Mouse (Mus musculus) retina, embryonic 14.5 days (tissue): ENCODE results near the gene Snx29.
"Not testable (repeated sequence)": the region's sequence is repeated elsewhere in the genome, so short reads cannot be mapped to it uniquely, and the experiment has no call there.

ENCODE experiments used
- DNase-seq: peaks from one replicate; pipeline ENCODE4 v3.0.0-alpha.2; 2015; ENCODE audit warnings: low spot score

The Snx29 gene

GRCm38 (mm10) chr16:11448696-11449095, 126.0 kb downstream of the Snx29 start:
- DNase-seq: not testable (repeated sequence)

GRCm38 (mm10) chr16:11449344-11449743, 126.6 kb downstream of the Snx29 start:
- no peak for DNase-seq

GRCm38 (mm10) chr16:11450626-11451025, 127.9 kb downstream of the Snx29 start:
- DNase-seq: peak; percentile 43

GRCm38 (mm10) chr16:11454871-11455270, 132.2 kb downstream of the Snx29 start:
- no peak for DNase-seq

- no peak for DNase-seq
Measured at GRCm38 (mm10) chr16:11455545-11456140, 132.9 kb downstream of the Snx29 start.

GRCm38 (mm10) chr16:11456141-11456645, 133.5 kb downstream of the Snx29 start:
- no peak for DNase-seq

GRCm38 (mm10) chr16:11457136-11457535, 134.4 kb downstream of the Snx29 start:
- DNase-seq: no peak

GRCm38 (mm10) chr16:11457609-11458350, 135.1 kb downstream of the Snx29 start:
- no peak for DNase-seq

GRCm38 (mm10) chr16:11460210-11460609, 137.5 kb downstream of the Snx29 start:
- no peak for DNase-seq

- no peak for DNase-seq
Measured at GRCm38 (mm10) chr16:11461612-11462011, 138.9 kb downstream of the Snx29 start.

- DNase-seq: peak; percentile 79
Measured at GRCm38 (mm10) chr16:11468533-11469179, 145.9 kb downstream of the Snx29 start.

GRCm38 (mm10) chr16:11469491-11469890, 146.8 kb downstream of the Snx29 start:
- DNase-seq: no peak

- DNase-seq: no peak
Measured at GRCm38 (mm10) chr16:11471246-11471645, 148.5 kb downstream of the Snx29 start.

- no peak for DNase-seq
Measured at GRCm38 (mm10) chr16:11472852-11473251, 150.1 kb downstream of the Snx29 start.

GRCm38 (mm10) chr16:11473474-11473873, 150.8 kb downstream of the Snx29 start:
- DNase-seq: no peak

GRCm38 (mm10) chr16:11473893-11474505, 151.3 kb downstream of the Snx29 start:
- DNase-seq: no peak

GRCm38 (mm10) chr16:11475137-11475943, 152.6 kb downstream of the Snx29 start:
- no peak for DNase-seq

GRCm38 (mm10) chr16:11476314-11476713, 153.6 kb downstream of the Snx29 start:
- DNase-seq: no peak

- no peak for DNase-seq
Measured at GRCm38 (mm10) chr16:11476968-11477367, 154.3 kb downstream of the Snx29 start.

- no peak for DNase-seq
Measured at GRCm38 (mm10) chr16:11477591-11477990, 154.9 kb downstream of the Snx29 start.

GRCm38 (mm10) chr16:11479605-11480004, 156.9 kb downstream of the Snx29 start:
- no peak for DNase-seq

- DNase-seq: no peak
Measured at GRCm38 (mm10) chr16:11482189-11482588, 159.5 kb downstream of the Snx29 start.
